Mouse (Mus musculus) olfactory bulb, adult 2 months (tissue): Measurements from ENCODE around the gene Cwc25.

Experiments
- CTCF ChIP-seq: fragments of 200-500 bp; IDR thresholded peaks from 2 replicates; pipeline ENCODE4 v1.5.1; 2012; ENCODE audit warnings: low read depth, mild to moderate bottlenecking, low read length, moderate library complexity; ENCODE audit not compliant: insufficient read depth
- POLR2A ChIP-seq: fragments of 200-500 bp; IDR thresholded peaks from 2 replicates; pipeline ENCODE4 v1.6.1; 2012; ENCODE audit warnings: mild to moderate bottlenecking, low read depth, low read length, moderate library complexity; ENCODE audit not compliant: insufficient read depth

DNA sequence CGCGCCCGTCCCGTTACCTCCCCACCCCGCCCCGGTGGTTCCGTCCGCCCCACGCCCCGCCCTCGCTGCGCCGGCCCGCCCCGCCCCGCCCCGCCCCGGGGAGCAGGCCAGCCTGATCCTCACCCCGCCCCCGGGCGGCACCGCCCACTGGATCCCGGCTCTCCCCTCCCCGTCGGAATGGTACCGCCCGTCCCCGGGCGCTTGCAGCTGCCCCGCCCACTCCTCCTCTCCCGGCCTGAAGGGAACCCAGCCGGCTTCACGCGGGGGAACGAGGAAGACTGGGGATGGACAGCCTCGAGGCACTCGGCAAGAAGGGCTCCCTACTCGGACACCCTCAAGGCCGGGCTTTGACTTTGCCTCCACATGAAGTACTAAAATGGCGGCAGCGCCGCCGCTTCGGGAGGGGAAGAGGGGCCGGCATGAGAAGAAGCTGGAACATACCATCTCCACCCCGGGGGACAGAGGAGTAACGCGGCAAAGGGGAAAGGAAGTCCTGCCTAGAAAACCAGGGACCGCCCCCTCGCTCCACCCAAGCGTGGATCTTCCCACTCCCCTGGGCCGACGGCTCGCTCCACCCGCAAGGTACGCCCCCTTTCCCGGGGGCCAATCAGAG, 21.5 kb downstream of the Cwc25 start:
- TF ChIP-seq POLR2A (peak; percentile 33; the same call in 1 of the 2 replicates), CTCF (no peak)
